Mouse (Mus musculus) intestine, embryonic 14.5 days (tissue): ENCODE measurements around the gene Hivep2. TPM values are rescaled to one million over a fixed set of nuclear protein-coding genes. Genes with fewer than 3 reads are reported as not detected.

ENCODE experiments used
- ATAC-seq: fragments of 200-750 bp; cut with Nextera tagmentation; replicated peaks from 2 replicates; pipeline ENCODE4 v1.8.0; 2017; ENCODE audit warnings: low read depth, moderate number of reproducible peaks, moderate TSS enrichment, moderate library complexity; ENCODE audit not compliant: low FRiP score, low TSS enrichment
- DNase-seq: peaks from one replicate; pipeline ENCODE4 v3.0.0-alpha.2; 2018; ENCODE audit warnings: low spot score
- H3K27ac ChIP-seq: fragments of 300-500 bp; sonication (generic); 2 replicates; pipeline ENCODE4 v1.5.1; 2014; ENCODE audit warnings: low read depth, mild to moderate bottlenecking, control low read depth
- H3K27me3 ChIP-seq: fragments of 300-500 bp; sonication (generic); replicated peaks from 2 replicates; pipeline ENCODE4 v1.6.1; 2014; ENCODE audit warnings: low read length, control low read depth; ENCODE audit not compliant: control insufficient read depth, insufficient read depth
- H3K36me3 ChIP-seq: fragments of 300-500 bp; sonication (generic); 2 replicates; pipeline ENCODE4 v1.6.1; 2014; ENCODE audit warnings: low read length, control low read depth; ENCODE audit not compliant: control insufficient read depth, insufficient read depth
- H3K4me1 ChIP-seq: fragments of 300-500 bp; sonication (generic); replicated peaks from 2 replicates; pipeline ENCODE4 v1.6.1; 2014; ENCODE audit warnings: low read length, control low read depth, mixed read lengths; ENCODE audit not compliant: control insufficient read depth, insufficient read depth
- H3K4me2 ChIP-seq: fragments of 300-500 bp; sonication (generic); 2 replicates; pipeline ENCODE4 v1.6.1; 2014; ENCODE audit warnings: low read length
- H3K4me3 ChIP-seq: fragments of 300-500 bp; sonication (generic); 2 replicates; pipeline ENCODE4 v1.5.1; 2014; ENCODE audit warnings: low read depth, low read length, control low read depth, mixed read lengths
- H3K9ac ChIP-seq: fragments of 300-500 bp; sonication (generic); 2 replicates; pipeline ENCODE4 v1.6.1; 2014; ENCODE audit warnings: mild to moderate bottlenecking, low read length
- H3K9me3 ChIP-seq: fragments of 300-500 bp; sonication (generic); 2 replicates; pipeline ENCODE4 v1.6.1; 2016; ENCODE audit warnings: low read length, control low read depth; ENCODE audit not compliant: control insufficient read depth
- WGBS: fragments of 180-500 bp; shearing (Covaris S2); extraction: QIAGEN DNeasy Blood & Tissue Kit; methylation state at CpG from one replicate; pipeline ENCODE4 v1.1.7; 2014; 5-methylcytosine and 5-hydroxymethylcytosine counted together
- polyA plus RNA-seq: library from polyadenylated mRNA; unstranded; fragments of >200 nt; fragmentation: Nextera tagmentation; extraction: Ambion mirVana; gene quantifications from 2 replicates; pipeline ENCODE4 v1.2.1, GENCODE M21; 2014

Gene Hivep2
- polyA plus RNA-seq, 1 experiment from 2014 or later: 7.1 TPM

DNA sequence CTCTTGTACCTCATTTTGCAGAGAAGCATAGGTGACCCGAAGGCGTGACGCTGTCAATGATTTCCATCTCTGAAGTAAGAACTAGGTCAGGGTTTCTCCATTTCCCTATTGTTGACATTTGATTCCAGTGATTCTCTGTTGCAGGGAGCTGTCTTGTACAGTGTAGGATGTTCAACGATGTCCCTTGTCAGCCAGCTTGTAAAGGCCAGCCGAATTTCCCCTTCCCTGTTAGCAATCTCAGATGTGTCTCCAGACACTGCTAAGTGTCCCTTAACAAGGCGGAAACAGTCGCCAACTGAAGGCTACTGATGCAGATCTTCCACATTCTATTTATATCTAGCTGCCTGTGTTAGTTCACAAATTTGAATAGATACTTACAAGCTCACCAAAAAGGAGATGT is 68.9 kb downstream of the Hivep2 start:
- Histone ChIP-seq H3K4me1 (no peaks in the 10 kb centered on the region), H3K36me3 (no peaks in the 10 kb centered on the region), H3K27me3 (no peaks in the 10 kb centered on the region), H3K4me3 (no peak overlapping the region), H3K27ac (no peak overlapping the region), H3K9ac (no peak overlapping the region), H3K4me2 (no peak overlapping the region), H3K9me3 (no peaks in the 10 kb centered on the region)
- no peak for DNase-seq
- ATAC-seq: no peak
- WGBS: 83% methylated on average over 7 of the region's 7 CpGs

DNA sequence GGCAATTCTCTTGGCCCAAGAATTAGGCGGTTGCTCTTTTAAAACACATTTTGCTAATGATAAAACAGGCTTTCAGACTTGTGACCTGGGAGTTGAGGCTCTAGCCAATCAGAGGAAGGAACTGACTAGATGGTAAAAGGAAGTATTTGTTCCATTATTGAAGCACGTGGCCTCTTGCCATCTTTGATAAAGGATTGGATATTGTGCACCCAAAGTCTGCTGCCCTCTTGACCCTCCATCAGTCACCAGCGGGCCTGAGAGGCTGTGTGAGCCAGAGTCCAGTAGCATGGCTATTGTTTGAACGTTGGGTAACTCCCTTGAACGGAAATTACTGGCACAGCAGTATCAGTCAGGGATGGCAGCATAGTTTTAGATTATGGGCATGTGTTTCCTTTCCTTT is 69.7 kb downstream of the Hivep2 start:
- H3K4me1 ChIP-seq: no peaks in the 10 kb centered on the region
- no peak overlapping the region for H3K4me2 ChIP-seq
- no peak overlapping the region for H3K27ac ChIP-seq
- H3K4me3 ChIP-seq: no peak overlapping the region
- no peak overlapping the region for H3K9ac ChIP-seq
- ATAC-seq (no peak), DNase-seq (no peak)
- H3K27me3 ChIP-seq: no peaks in the 10 kb centered on the region
- 61% methylated on average over 5 of the region's 5 CpGs for WGBS
- H3K9me3 ChIP-seq: no peaks in the 10 kb centered on the region
- no peaks in the 10 kb centered on the region for H3K36me3 ChIP-seq

DNA sequence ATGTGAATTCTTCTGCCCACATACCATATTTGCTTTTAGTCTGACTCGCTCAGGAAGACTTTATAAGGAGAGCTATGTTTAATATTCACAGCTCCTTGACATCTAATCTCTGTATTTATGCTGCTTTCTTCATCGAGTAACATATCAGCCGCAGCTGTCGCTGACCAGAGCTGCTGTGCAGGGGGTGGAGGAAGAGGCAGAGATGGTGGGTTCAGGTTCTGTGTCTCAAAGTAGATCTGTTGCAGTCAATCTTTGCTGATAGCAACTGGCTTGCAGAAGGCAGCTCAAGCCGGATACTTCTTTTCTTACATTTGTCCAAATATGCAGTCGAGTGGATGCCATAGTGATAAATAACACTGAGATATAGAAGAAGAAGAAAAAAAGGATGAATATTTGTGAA is 70.6 kb downstream of the Hivep2 start:
- ATAC-seq (no peak), DNase-seq (no peak)
- Histone ChIP-seq H3K4me2 (no peak overlapping the region), H3K9me3 (no peaks in the 10 kb centered on the region), H3K36me3 (no peaks in the 10 kb centered on the region), H3K4me3 (no peak overlapping the region), H3K27me3 (no peaks in the 10 kb centered on the region), H3K27ac (no peak overlapping the region), H3K9ac (no peak overlapping the region), H3K4me1 (no peaks in the 10 kb centered on the region)
- WGBS: 66% methylated on average over 6 of the region's 6 CpGs

DNA sequence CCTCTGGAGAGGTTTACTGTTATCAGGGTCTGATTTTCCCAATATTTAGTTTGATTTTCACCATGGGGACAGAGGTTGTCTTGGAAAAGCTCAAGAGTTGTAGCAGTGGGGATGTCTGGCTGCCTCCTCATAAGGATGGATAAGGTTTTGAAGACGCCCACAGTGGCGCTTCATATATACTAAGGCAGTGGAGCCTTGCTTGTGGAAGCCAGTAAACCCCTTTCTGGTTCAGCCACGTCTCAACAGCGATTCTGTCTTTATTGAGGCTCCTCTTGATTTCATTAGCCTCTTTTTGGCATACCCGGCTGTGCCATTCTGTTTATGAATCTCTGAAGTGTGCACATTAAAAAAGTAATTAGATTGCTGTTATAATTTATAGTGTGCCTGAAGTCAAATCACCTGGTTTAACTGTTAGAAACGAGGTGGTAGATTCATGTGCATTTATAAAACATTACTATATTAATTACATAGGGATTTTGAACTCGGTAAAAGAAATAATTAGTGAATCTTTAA is 72.2 kb downstream of the Hivep2 start:
- Histone ChIP-seq H3K9ac (no peak overlapping the region), H3K4me1 (no peaks in the 10 kb centered on the region), H3K36me3 (no peaks in the 10 kb centered on the region), H3K27ac (no peak overlapping the region), H3K27me3 (no peaks in the 10 kb centered on the region), H3K4me3 (no peak overlapping the region), H3K4me2 (no peak overlapping the region), H3K9me3 (no peaks in the 10 kb centered on the region)
- 81% methylated on average over 7 of the region's 7 CpGs for WGBS
- ATAC-seq (no peak), DNase-seq (no peak)

DNA sequence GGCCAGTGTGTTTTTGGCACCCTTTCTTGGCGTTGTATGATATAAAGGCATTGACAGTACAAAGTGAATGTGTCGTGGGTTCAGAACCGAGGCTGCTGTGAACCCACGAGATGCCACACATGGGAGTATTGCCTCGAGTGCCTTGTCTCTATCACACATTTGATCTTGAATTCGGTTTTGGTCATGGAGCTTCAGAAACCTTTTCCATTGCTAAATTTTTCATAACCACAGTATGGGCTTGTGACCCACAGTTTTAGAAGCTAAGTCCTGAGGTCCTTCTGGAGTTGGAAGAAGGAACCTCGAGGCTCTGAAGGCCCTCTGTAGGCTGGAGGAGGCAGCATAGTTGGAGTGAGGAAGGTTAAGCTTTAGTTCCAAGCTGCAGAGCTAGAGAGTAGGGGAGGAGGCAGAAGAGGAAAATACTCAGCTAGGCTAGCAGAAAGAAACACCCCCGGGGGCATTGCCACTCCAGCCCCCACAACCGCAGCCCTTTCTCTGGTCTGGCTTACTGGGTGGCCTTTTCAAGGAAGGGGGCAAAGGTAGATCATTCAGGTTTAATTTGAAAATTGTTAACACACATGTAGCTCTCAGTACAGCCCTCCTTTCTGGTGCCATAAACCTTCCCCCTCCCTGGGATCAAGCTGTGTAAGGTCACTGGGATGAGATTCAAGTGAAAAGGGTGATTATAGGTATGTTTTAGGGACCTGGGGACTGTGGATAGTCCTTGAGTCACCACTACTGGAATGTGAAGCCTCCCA is 75.0 kb downstream of the Hivep2 start:
- no peaks in the 10 kb centered on the region for H3K36me3 ChIP-seq
- no peaks in the 10 kb centered on the region; the same call in 1 of the 2 replicates for H3K4me1 ChIP-seq
- ATAC-seq (no peak), DNase-seq (no peak)
- no peak overlapping the region for H3K27ac ChIP-seq
- WGBS: 81% methylated on average over 9 of the region's 9 CpGs
- H3K4me2 ChIP-seq: no peak overlapping the region
- H3K27me3 ChIP-seq: no peaks in the 10 kb centered on the region
- no peaks in the 10 kb centered on the region for H3K9me3 ChIP-seq
- H3K4me3 ChIP-seq: no peak overlapping the region
- no peak overlapping the region for H3K9ac ChIP-seq

DNA sequence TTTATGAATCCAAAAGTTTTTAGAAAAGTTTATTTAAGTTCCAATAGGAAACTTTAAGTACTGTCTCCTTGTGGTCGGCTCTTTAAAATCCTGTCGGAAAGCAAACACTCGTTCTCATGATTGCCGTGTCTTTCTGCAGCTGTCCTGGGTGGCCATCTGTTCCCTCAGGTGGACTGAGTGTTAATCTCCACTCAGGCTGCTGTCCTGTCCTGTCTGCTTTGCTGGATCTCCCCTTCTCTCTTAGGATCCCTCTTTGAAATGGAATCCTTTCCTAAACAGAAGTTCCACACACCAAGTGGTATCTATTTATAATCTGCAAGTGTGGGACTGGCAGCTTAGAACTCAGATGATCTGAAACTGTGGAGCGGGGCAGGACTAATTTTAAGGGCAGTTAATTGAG is 75.7 kb downstream of the Hivep2 start:
- H3K9ac ChIP-seq: no peak overlapping the region
- ATAC-seq (no peak), DNase-seq (no peak)
- no peaks in the 10 kb centered on the region for H3K36me3 ChIP-seq
- no peak overlapping the region for H3K4me2 ChIP-seq
- no peak overlapping the region for H3K27ac ChIP-seq
- no peaks in the 10 kb centered on the region for H3K27me3 ChIP-seq
- H3K4me1 ChIP-seq: peaks cover 3% of the 10 kb centered on the region; the same call in 1 of the 2 replicates
- H3K9me3 ChIP-seq: no peaks in the 10 kb centered on the region
- 62% methylated on average over 5 of the region's 5 CpGs for WGBS
- no peak overlapping the region for H3K4me3 ChIP-seq

DNA sequence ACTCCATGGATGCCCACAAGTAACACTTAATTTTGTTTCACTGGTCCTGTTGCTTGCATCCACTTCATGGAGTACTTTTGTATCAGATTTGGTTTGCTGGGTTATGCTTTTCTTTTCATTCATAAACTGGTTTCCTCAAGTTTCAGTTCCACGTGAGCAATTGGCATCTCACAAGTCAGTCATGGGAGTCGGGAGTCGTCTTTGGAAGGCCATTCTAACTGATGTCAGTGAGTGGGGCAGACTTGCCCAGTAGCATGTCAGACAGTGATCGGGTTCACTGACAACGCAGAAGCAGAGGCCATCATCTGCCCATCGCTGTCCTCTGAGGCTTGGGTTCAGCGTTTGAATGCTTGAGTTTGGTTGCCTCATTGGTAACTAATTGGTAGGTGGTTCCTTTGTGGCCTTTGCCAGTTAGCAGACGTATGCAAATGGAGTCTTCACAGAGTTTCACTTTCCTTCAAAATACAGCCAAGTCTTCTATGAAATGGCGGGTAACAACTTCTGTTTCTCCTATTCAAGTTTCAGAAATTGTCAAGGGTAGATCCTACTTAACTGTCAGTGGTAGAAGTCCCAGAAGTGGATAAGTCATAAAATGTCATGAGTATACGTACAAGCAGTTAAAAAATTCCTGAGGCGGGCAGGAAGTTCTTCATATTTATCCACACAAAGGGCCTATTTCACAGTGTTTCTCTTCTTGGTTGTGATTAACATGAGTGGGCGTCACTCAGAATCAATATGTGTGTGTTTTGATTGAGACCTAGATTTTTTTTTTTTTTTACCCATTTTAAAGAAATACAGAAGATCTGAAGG is 76.9 kb downstream of the Hivep2 start:
- DNase-seq (no peak), ATAC-seq (no peak)
- 85% methylated on average over 12 of the region's 12 CpGs for WGBS
- no peak overlapping the region for H3K27ac ChIP-seq
- no peak overlapping the region for H3K9ac ChIP-seq
- no peaks in the 10 kb centered on the region for H3K27me3 ChIP-seq
- H3K4me2 ChIP-seq: no peak overlapping the region
- H3K36me3 ChIP-seq: no peaks in the 10 kb centered on the region
- H3K4me3 ChIP-seq: no peak overlapping the region
- no peaks in the 10 kb centered on the region for H3K9me3 ChIP-seq
- peaks cover 7% of the 10 kb centered on the region; the same call in 1 of the 2 replicates for H3K4me1 ChIP-seq

DNA sequence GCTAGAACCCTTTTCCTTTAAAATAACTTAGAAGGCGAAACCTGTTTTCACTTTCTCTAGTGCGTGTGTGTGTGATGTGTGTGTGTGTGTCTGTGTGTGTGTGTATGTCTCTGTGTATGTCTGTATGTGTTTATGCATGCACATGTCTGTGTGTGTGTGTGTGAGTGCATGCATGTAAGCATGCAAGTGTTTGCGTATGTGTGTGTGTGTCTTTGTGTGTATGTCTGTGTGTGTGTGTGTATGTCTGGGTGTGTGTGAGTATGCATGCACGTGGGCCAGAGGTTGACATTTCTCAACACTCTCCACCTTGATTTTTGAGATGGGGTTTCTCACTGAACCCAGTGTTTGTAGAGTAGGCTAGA is 77.5 kb downstream of the Hivep2 start:
- 91% methylated on average over 4 of the region's 4 CpGs for WGBS
- DNase-seq (no peak), ATAC-seq (no peak)
- H3K4me3 ChIP-seq: no peak overlapping the region
- H3K27ac ChIP-seq: no peak overlapping the region
- H3K9me3 ChIP-seq: no peaks in the 10 kb centered on the region
- H3K4me2 ChIP-seq: no peak overlapping the region
- H3K27me3 ChIP-seq: no peaks in the 10 kb centered on the region
- H3K9ac ChIP-seq: no peak overlapping the region
- no peaks in the 10 kb centered on the region for H3K36me3 ChIP-seq
- peaks cover 12% of the 10 kb centered on the region for H3K4me1 ChIP-seq
